Mouse (Mus musculus): Measurements from ENCODE around the gene Mmd.
"Not testable (repeated sequence)": the region's sequence is repeated elsewhere in the genome, so short reads cannot be mapped to it uniquely, and the experiment has no call there.

Gene Mmd

GRCm38 (mm10) chr11:90249701-90250141 is 465 bp downstream of the Mmd start:
- no peak for DNase-seq (ENCODE audit: low spot score)

- DNase-seq (ENCODE audit: low spot score) = no peak
These were observed 933 bp downstream of the Mmd start for GRCm38 (mm10) chr11:90250189-90250588.

GRCm38 (mm10) chr11:90250730-90251129 is 1.5 kb downstream of the Mmd start:
- no peak for DNase-seq (ENCODE audit: low spot score)

- no peak for DNase-seq (ENCODE audit: low spot score)
These were observed 2.7 kb downstream of the Mmd start for GRCm38 (mm10) chr11:90251923-90252322.

- DNase-seq (ENCODE audit: low spot score) = no peak
These were observed 3.1 kb downstream of the Mmd start for GRCm38 (mm10) chr11:90252366-90252765.

GRCm38 (mm10) chr11:90254536-90254935 is 5.3 kb downstream of the Mmd start:
- DNase-seq (ENCODE audit: low spot score) = no peak

- DNase-seq (ENCODE audit: low spot score) = no peak
These were observed 6.4 kb downstream of the Mmd start for GRCm38 (mm10) chr11:90255687-90256086.

GRCm38 (mm10) chr11:90256833-90257525 is 7.7 kb downstream of the Mmd start:
- no peak for DNase-seq (ENCODE audit: low spot score)

- DNase-seq (ENCODE audit: low spot score) = no peak
These were observed 9.2 kb downstream of the Mmd start for GRCm38 (mm10) chr11:90258321-90258927.

GRCm38 (mm10) chr11:90259071-90259470 is 9.8 kb downstream of the Mmd start:
- DNase-seq (ENCODE audit: low spot score) = no peak

- no peak for DNase-seq (ENCODE audit: low spot score)
These were observed 10.6 kb downstream of the Mmd start for GRCm38 (mm10) chr11:90259826-90260225.

GRCm38 (mm10) chr11:90264180-90264579 is 14.9 kb downstream of the Mmd start:
- DNase-seq (ENCODE audit: low spot score) = no peak

- DNase-seq (ENCODE audit: low spot score) = no peak
These were observed 16.3 kb downstream of the Mmd start for GRCm38 (mm10) chr11:90265581-90265980.

- DNase-seq (ENCODE audit: low spot score) = no peak
These were observed 19.7 kb downstream of the Mmd start for GRCm38 (mm10) chr11:90268934-90269333.

GRCm38 (mm10) chr11:90269398-90270123 is 20.3 kb downstream of the Mmd start:
- no peak for DNase-seq (ENCODE audit: low spot score)

GRCm38 (mm10) chr11:90270132-90270877 is 21.0 kb downstream of the Mmd start:
- no peak for DNase-seq (ENCODE audit: low spot score)

- no peak for DNase-seq (ENCODE audit: low spot score)
These were observed 24.9 kb downstream of the Mmd start for GRCm38 (mm10) chr11:90274187-90274586.

- no peak for DNase-seq (ENCODE audit: low spot score)
These were observed 26.4 kb downstream of the Mmd start for GRCm38 (mm10) chr11:90275663-90276062.

GRCm38 (mm10) chr11:90276150-90276549 is 26.9 kb downstream of the Mmd start:
- DNase-seq (ENCODE audit: low spot score) = no peak

GRCm38 (mm10) chr11:90276561-90276960 is 27.3 kb downstream of the Mmd start:
- no peak for DNase-seq (ENCODE audit: low spot score)

GRCm38 (mm10) chr11:90280069-90280468 is 30.8 kb downstream of the Mmd start:
- DNase-seq (ENCODE audit: low spot score) = no peak

GRCm38 (mm10) chr11:90281943-90282342 is 32.7 kb downstream of the Mmd start:
- DNase-seq (ENCODE audit: low spot score) = not testable (repeated sequence)

Data from ovary, postnatal 10 days (tissue).